Mouse (Mus musculus) ES-E14 (cell line): ENCODE measurements around the gene Pla2g12a. TPM values are rescaled to one million over a fixed set of nuclear protein-coding genes. Genes with fewer than 3 reads are reported as not detected.

ENCODE experiments used
- DNase-seq: peaks from one replicate; pipeline ENCODE4 v3.0.0-alpha.2; 2013; ENCODE audit warnings: low read depth, low spot score
- H3K27ac ChIP-seq: 2 replicates; pipeline ENCODE4 v1.5.1; 2012; ENCODE audit warnings: low read depth, mild to moderate bottlenecking, low read length, moderate library complexity, mixed read lengths; ENCODE audit not compliant: poor library complexity, insufficient read depth, severe bottlenecking
- H3K36me3 ChIP-seq: 2 replicates; pipeline ENCODE4 v1.6.1; 2012; ENCODE audit warnings: mild to moderate bottlenecking, low read length, moderate library complexity, mixed read lengths; ENCODE audit not compliant: control insufficient read depth, poor library complexity, insufficient read depth, severe bottlenecking
- H3K4me1 ChIP-seq, 2 experiments: fragments of 150-350 bp in 1 of 2; sonication (generic) in 1 of 2; 2 replicates each; pipeline ENCODE4 v1.6.1; 2012; ENCODE audit warnings: low read length in 2 of 2, mild to moderate bottlenecking in 1 of 2, mixed read lengths in 1 of 2; ENCODE audit not compliant: control insufficient read depth in 2 of 2, insufficient read depth in 2 of 2, poor library complexity in 1 of 2
- H3K4me3 ChIP-seq, 2 experiments: fragments of 150-350 bp in 1 of 2; sonication (generic) in 1 of 2; 2 replicates each; pipeline ENCODE4 v1.5.1; 2012; ENCODE audit warnings: low read length in 2 of 2, low read depth in 1 of 2, mild to moderate bottlenecking in 1 of 2, mixed read lengths in 1 of 2; ENCODE audit not compliant: insufficient read depth in 1 of 2, poor library complexity in 1 of 2, severe bottlenecking in 1 of 2
- H3K9ac ChIP-seq: 2 replicates; pipeline ENCODE4 v1.6.1; 2012; ENCODE audit warnings: low read depth, mild to moderate bottlenecking, low read length, mixed read lengths; ENCODE audit not compliant: poor library complexity, insufficient read depth, severe bottlenecking
- H3K9me3 ChIP-seq: fragments of 150-350 bp; sonication (generic); 2 replicates; pipeline ENCODE4 v1.6.1; 2012; ENCODE audit warnings: low read depth, mild to moderate bottlenecking, low read length; ENCODE audit not compliant: control insufficient read depth, insufficient read depth
- CHD2 ChIP-seq: IDR thresholded peaks from 2 replicates; pipeline ENCODE4 v1.6.1; 2014; ENCODE audit warnings: mild to moderate bottlenecking, low read depth, low read length, inconsistent platforms
- HCFC1 ChIP-seq: IDR thresholded peaks from 2 replicates; pipeline ENCODE4 v1.6.1; 2012; ENCODE audit warnings: low read length, inconsistent platforms, borderline replicate concordance; ENCODE audit not compliant: insufficient read depth
- MAFK ChIP-seq: IDR thresholded peaks from 2 replicates; pipeline ENCODE4 v1.6.1; 2014; ENCODE audit warnings: mild to moderate bottlenecking, low read depth, low read length, inconsistent platforms; ENCODE audit not compliant: insufficient read depth
- ZC3H11A ChIP-seq: IDR thresholded peaks from 2 replicates; pipeline ENCODE4 v1.6.1; 2012; ENCODE audit warnings: low read depth, mild to moderate bottlenecking, inconsistent platforms, low read length, borderline replicate concordance
- ZNF384 ChIP-seq: IDR thresholded peaks from 2 replicates; pipeline ENCODE4 v1.6.1; 2012; ENCODE audit warnings: low read depth, low read length, inconsistent platforms
- in situ Hi-C, 2 experiments: fragments of 600-800 bp; cut with MboI; formaldehyde crosslinking; loops; one replicate each; pipeline ENCODE4 v1.15.1; 2025; ENCODE audit warnings: low sequenced_read_pairs in 2 of 2, inconsistent platforms in 1 of 2; ENCODE audit not compliant: unreplicated experiment in 2 of 2
- total RNA-seq: library from RNA; depleted of rRNA; stranded (reverse); fragments of 300-350 nt; gene quantifications from 2 replicates; pipeline ENCODE4 v1.2.3, GENCODE M21; 2012; rRNA removed

The Pla2g12a gene
- total RNA-seq, 1 experiment, result 37.3 TPM

DNA sequence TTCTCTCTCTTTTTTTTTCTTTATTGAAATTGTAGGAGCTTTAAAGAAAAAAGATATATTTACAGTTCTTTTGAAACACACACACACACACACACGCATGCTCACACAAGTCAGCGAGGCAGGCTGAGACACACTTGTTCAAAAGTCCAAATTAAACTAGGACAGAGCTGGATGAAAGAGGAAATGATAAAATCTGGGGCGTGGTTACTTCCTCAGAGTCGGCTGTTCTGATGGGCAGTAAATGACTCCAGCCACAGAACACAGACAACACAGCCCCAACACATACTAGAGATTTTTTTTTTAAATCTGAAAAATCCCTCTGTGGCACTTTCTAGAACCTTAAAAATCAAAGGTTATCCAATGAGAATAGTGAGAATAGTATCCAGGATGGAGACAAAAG is 65.4 kb downstream of the Pla2g12a start:
- Histone ChIP-seq H3K4me1 (no peaks in the 10 kb centered on the region), H3K4me3 (no peak overlapping the region), H3K27ac (no peak overlapping the region), H3K36me3 (no peaks in the 10 kb centered on the region), H3K9ac (no peak overlapping the region), H3K9me3 (no peaks in the 10 kb centered on the region)
- DNase-seq, result no peak
- in situ Hi-C loops, result no loop called here
- TF ChIP-seq ZNF384, result no peak
- no peak for TF ChIP-seq HCFC1
- no peak for TF ChIP-seq ZC3H11A
- no peak for TF ChIP-seq MAFK
- TF ChIP-seq CHD2, result no peak

Other genes starting within 250 kb of the Pla2g12a start
- gene Egf, start 123.3 kb upstream of the Pla2g12a start, total RNA-seq, result 2.2 and 2.4 TPM in 2 replicates
- gene Lrit3, start 74.6 kb upstream of the Pla2g12a start, total RNA-seq, result not detected in 2 replicates
- gene Rrh, start 56.0 kb upstream of the Pla2g12a start, total RNA-seq, result 0.94 and 2.6 TPM in 2 replicates
- 62.7 and 79.1 TPM in 2 replicates for gene Gar1, start 47.2 kb upstream of the Pla2g12a start, total RNA-seq
- not detected in 2 replicates for gene Cfi, start 42.7 kb upstream of the Pla2g12a start, total RNA-seq
- 5.0 and 6.2 TPM in 2 replicates for gene Casp6, start 22.8 kb downstream of the Pla2g12a start, total RNA-seq
- 0.54 TPM in 1 of 2 replicates, not detected in the other for gene Mcub, start 91.6 kb downstream of the Pla2g12a start, total RNA-seq
- gene Sec24b, start 182.9 kb downstream of the Pla2g12a start, total RNA-seq, result 39.6 and 43.8 TPM in 2 replicates